12 mouse cellular contexts compared by ENCODE assay signal in the genomic region with DNA sequence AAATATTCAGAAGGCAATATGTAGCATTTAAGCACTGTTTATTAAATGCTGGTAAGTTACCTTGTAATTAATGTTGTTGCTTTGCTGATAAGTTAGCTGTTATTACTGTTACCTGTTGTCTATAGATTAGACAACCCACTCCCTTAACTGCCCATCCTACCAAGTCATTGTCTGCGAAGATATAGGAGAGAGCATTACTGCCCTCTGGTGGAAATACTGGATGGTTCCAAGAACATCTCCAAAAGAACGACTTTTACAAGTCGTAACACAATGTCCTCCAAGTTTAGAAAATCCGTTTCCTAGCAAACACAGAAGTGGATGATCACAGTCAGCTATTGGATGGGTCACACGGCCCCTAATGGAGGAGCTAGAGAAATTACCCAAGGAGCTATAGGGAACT.
A peak's percentile ranks its signal among the peaks of the same experiment; 100 is the strongest.
DNase-seq lines count a peak whose midpoint lies in the region; ATAC-seq lines count a peak whose summit lies in the region.
"Had no signal": no experiment of that assay in that cellular context is flagged by ENCODE, and none has a peak within 500 bp of the region (broad histone marks: within the 10 kb centered on the region; RNA-seq: fewer than 3 reads in every experiment).

No protein-coding gene starts in this region.

- H3K4me1 ChIP-seq in midbrain, embryonic 11.5 days (ENCODE audit: control insufficient read depth, insufficient read depth, low read length): no peaks in the 10 kb centered on the region
- H3K4me1 ChIP-seq: heart, embryonic 13.5 days; lung, embryonic 15.5 days; stomach, embryonic 15.5 days had no signal

- ATAC-seq in frontal cortex, adult (ENCODE audit: low TSS enrichment): peak; percentile 76
- ATAC-seq in midbrain, embryonic 11.5 days (ENCODE audit: low FRiP score): peak; percentile 70; the same call in 1 of the 2 replicates

- DNase-seq in frontal cortex, postnatal 25 days (ENCODE audit: low spot score in 2 of 2): no peak
- DNase-seq in ovary, postnatal 14 days (ENCODE audit: low spot score): peak; percentile 25
- no peak for DNase-seq in ovary, postnatal 10 days (ENCODE audit: low spot score)
- peak; percentile 16 for DNase-seq in fibroblast of lung, adult 2 months (ENCODE audit: low read depth)
- DNase-seq in midbrain, embryonic 11.5 days (ENCODE audit: low spot score, missing footprints): peak; percentile 94
- DNase-seq in urinary bladder, postnatal 4 days (ENCODE audit: low spot score in 2 of 2): no peak
- no peak for DNase-seq in gastrocnemius, postnatal 10 days

- no peak overlapping the region for H3K9ac ChIP-seq in midbrain, embryonic 11.5 days (ENCODE audit: low read length)
- H3K9ac ChIP-seq: heart, embryonic 13.5 days; lung, embryonic 15.5 days; stomach, embryonic 15.5 days had no signal

- H3K36me3 ChIP-seq in midbrain, embryonic 11.5 days (ENCODE audit: control insufficient read depth, insufficient read depth, low read length): no peaks in the 10 kb centered on the region
- H3K36me3 ChIP-seq: G1E; heart, embryonic 13.5 days; lung, embryonic 15.5 days; stomach, embryonic 15.5 days had no signal

- H3K27ac ChIP-seq in midbrain, embryonic 11.5 days (ENCODE audit: low read depth, low read length): no peak overlapping the region
- H3K27ac ChIP-seq: heart, embryonic 13.5 days; lung, embryonic 15.5 days; stomach, embryonic 15.5 days had no signal

- no peak overlapping the region for H3K4me3 ChIP-seq in midbrain, embryonic 11.5 days (ENCODE audit: low read depth, low read length)
- H3K4me3 ChIP-seq: heart, embryonic 13.5 days; lung, embryonic 15.5 days; stomach, embryonic 15.5 days had no signal

- no peaks in the 10 kb centered on the region for H3K9me3 ChIP-seq in midbrain, embryonic 11.5 days (ENCODE audit: control insufficient read depth, low read length)
- H3K9me3 ChIP-seq: lung, embryonic 15.5 days; stomach, embryonic 15.5 days had no signal

- WGBS in midbrain, embryonic 11.5 days: 18% methylated on average over 5 of the region's 5 CpGs

- H3K27me3 ChIP-seq in midbrain, embryonic 11.5 days (ENCODE audit: control insufficient read depth, insufficient read depth, low read length): no peaks in the 10 kb centered on the region
- H3K27me3 ChIP-seq: heart, embryonic 13.5 days; lung, embryonic 15.5 days; stomach, embryonic 15.5 days had no signal

- H3K4me2 ChIP-seq in midbrain, embryonic 11.5 days: no peak overlapping the region
- H3K4me2 ChIP-seq: heart, embryonic 13.5 days; lung, embryonic 15.5 days; stomach, embryonic 15.5 days had no signal

Comparison
In these comparisons a context has a peak if more than half of its experiments do, and no peak if none do; other contexts are left out.
1. DNase-seq: peak in ovary, postnatal 14 days (single experiment), fibroblast of lung, adult 2 months (single experiment) and midbrain, embryonic 11.5 days (single experiment); none in frontal cortex, postnatal 25 days (0 of 2), ovary, postnatal 10 days (single experiment), urinary bladder, postnatal 4 days (0 of 2) and gastrocnemius, postnatal 10 days (single experiment).